Mouse (Mus musculus) B cell, adult 67 days (primary cell): Measurements from ENCODE around the gene Clnk. TPM values are rescaled to one million over a fixed set of nuclear protein-coding genes. Genes with fewer than 3 reads are reported as not detected.

Source experiments
- total RNA-seq, 2 experiments: library from RNA; stranded (reverse); gene quantifications; 4 replicates each; pipeline ENCODE4 v1.2.4; 2023

The Clnk gene
- not detected for total RNA-seq

GRCm38 (mm10) chr5:38876622-38877021 is at the start of gene Clnk:
TSS of gene Clnk (minus strand) at chr5:38876812.

GRCm38 (mm10) chr5:38684164-38684911 is 192.3 kb downstream of the Clnk start, which contains the start of gene Zfp518b:
TSS of gene Zfp518b (minus strand) at chr5:38684826.

Other genes with a start within 250 kb of the Clnk start
- gene Zfp518b, start 192.0 kb downstream of the Clnk start, total RNA-seq = 1 to 10 TPM; 2.6 to 4.1 TPM